Mouse (Mus musculus) inflammation-experienced regulatory T-cells (primary cell): Measurements from ENCODE around the gene 4933430I17Rik. TPM values are rescaled to one million over a fixed set of nuclear protein-coding genes. Genes with fewer than 3 reads are reported as not detected.

Source experiments
- polyA plus RNA-seq, 2 experiments: library from polyadenylated mRNA; unstranded; fragments of 100-300 nt; shearing (Covaris generic); gene quantifications; one replicate each; pipeline ENCODE4 v1.2.1; 2017

Gene 4933430I17Rik
- under 1 TPM in 1 of 2 experiments, not detected in 1; 0.21 TPM for polyA plus RNA-seq

GRCm38 (mm10) chr4:62524651-62525488, at the start of gene 4933430I17Rik, which contains the start of gene Pole3:
Gene 4933430I17Rik (plus strand): TSS chr4:62525369.
Gene Pole3 (minus strand): TSS chr4:62525068.

GRCm38 (mm10) chr4:62479937-62480708, 45.0 kb upstream of the 4933430I17Rik start, which contains the start of gene Bspry:
Gene Bspry (plus strand): TSS chr4:62480053.

DNA sequence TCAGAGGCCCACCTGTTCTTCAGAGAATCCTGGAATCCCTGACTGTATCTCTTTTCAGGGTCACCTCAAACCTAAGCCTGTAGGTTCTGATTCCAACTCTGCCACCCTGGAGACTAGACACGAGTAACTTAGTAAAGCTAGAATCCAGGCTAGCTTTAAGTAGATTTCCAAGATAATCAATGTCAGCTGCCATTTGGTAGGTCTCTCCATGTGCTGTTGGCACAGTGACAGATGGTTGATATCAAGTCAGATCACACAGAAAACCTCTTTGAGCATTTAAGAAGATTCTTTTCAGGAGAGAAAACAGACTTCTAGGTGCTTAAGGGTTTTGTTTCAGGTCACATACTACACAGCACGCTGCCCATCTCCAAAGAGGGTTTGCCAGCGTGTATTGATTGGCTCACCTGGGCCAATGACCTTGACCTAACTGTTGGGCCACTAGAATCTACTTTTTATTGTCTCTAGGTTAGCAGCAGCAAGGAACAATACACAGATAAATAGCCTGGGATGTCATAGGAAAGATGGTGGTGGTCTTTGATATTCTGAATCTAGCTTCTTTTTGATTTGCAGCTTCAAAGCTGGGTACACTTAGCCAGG, 21.7 kb upstream of the 4933430I17Rik start, which contains the start of gene Hdhd3:
Hdhd3 (minus strand) TSS at position 94 of the 597 bp plus-strand sequence.

DNA sequence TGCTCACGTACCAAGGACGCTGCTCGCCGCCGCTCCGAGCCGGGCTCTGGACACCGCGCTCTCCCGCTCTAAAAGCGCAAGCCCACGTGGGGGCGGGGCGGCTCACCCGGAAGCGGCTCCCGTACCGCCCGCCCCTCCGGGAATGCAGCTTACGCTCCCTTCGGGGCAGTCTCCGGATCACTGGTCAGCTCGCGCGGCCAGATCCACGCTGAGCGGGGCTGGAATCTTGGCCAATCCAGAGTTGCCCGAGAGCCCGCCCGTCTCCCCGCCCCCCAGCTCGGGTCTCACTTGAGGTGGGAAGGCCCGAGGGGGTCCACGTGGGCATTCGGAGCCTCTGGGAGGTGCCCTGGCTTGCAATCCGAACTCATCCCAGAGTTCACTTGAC, 5.3 kb upstream of the 4933430I17Rik start, which contains the start of gene Alad:
Alad (minus strand) TSS at position 70 of the 385 bp plus-strand sequence.

GRCm38 (mm10) chr4:62559797-62560329, 34.7 kb downstream of the 4933430I17Rik start, which contains the start of gene Rgs3:
Gene Rgs3 (plus strand): TSS chr4:62559847.

Other genes with a start within 250 kb of the 4933430I17Rik start
- 10 to 100 TPM; 54.0 to 74.7 TPM for gene Fkbp15, start 164.8 kb upstream of the 4933430I17Rik start, polyA plus RNA-seq
- 10 to 100 TPM in 1 of 2 experiments, 1 to 10 TPM in 1; 6.5 to 10.1 TPM for gene Slc31a1, start 164.6 kb upstream of the 4933430I17Rik start, polyA plus RNA-seq
- gene Cdc26, start 116.7 kb upstream of the 4933430I17Rik start, polyA plus RNA-seq, result 10 to 100 TPM; 89.8 to 97.3 TPM
- gene Prpf4, start 116.6 kb upstream of the 4933430I17Rik start, polyA plus RNA-seq, result 10 to 100 TPM; 23.4 to 26.0 TPM
- gene Rnf183, start 90.1 kb upstream of the 4933430I17Rik start, polyA plus RNA-seq, result 1 to 10 TPM in 1 of 2 experiments, not detected in 1; 2.0 TPM
- gene Wdr31, start 54.5 kb upstream of the 4933430I17Rik start, polyA plus RNA-seq, result 1 to 10 TPM in 1 of 2 experiments, under 1 TPM in 1; 0.70 to 9.4 TPM
- 1 to 10 TPM; 6.5 to 7.1 TPM for gene Bspry, start 45.3 kb upstream of the 4933430I17Rik start, polyA plus RNA-seq
- 1 to 10 TPM in 1 of 2 experiments, under 1 TPM in 1; 0.60 to 3.2 TPM for gene Hdhd3, start 21.9 kb upstream of the 4933430I17Rik start, polyA plus RNA-seq
- 10 to 100 TPM; 59.0 to 59.1 TPM for gene Alad, start 5.5 kb upstream of the 4933430I17Rik start, polyA plus RNA-seq
- gene Pole3, start 301 bp upstream of the 4933430I17Rik start, polyA plus RNA-seq, result 10 to 100 TPM; 25.4 to 26.2 TPM
- gene Rgs3, start 34.5 kb downstream of the 4933430I17Rik start, polyA plus RNA-seq, result 100 to 1,000 TPM in 1 of 2 experiments, 10 to 100 TPM in 1; 73.6 to 122 TPM